ENCODE assay signal across 16 mouse cellular contexts in the genomic region with DNA sequence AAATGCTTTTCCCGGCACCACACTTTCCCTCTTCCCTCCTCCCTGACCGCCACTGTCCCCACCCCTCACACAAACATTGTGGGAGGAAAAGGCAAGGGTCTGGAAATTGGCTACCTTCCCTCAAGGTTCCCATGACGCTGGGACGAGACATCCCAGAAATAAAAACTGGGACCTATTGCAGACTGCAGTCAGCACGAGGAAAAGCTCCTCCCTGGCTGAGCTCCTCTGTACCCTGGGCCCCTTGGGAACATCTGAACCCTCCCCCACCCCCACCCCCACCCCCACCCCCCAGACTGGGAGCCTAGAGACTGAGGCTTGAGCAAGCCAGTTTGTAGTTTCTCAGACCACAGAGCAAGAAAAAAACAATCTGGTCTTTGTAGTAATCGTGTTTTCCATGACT.
DNase-seq lines count a peak whose midpoint lies in the region; ATAC-seq and TF ChIP-seq lines count a peak whose summit lies in the region.
"Had no signal": no experiment of that assay in that cellular context is flagged by ENCODE, and none has a peak within 500 bp of the region (broad histone marks: within the 10 kb centered on the region; RNA-seq: fewer than 3 reads in every experiment).

No protein-coding gene starts in this region.

- peak overlapping the region; percentile 23; the same call in 1 of the 2 replicates for H3K4me2 ChIP-seq in kidney, embryonic 15.5 days
- H3K4me2 ChIP-seq in midbrain, embryonic 14.5 days (ENCODE audit: low read length), result no peak overlapping the region
- no peak overlapping the region for H3K4me2 ChIP-seq in midbrain, embryonic 11.5 days
- no peak overlapping the region for H3K4me2 ChIP-seq in limb, embryonic 14.5 days (replicated peaks; ENCODE audit: low read depth, low read length, severe bottlenecking)
- H3K4me2 ChIP-seq: embryonic facial prominence, embryonic 12.5 days; forebrain, embryonic 13.5 days had no signal

- H3K27me3 ChIP-seq in kidney, embryonic 15.5 days, result no peaks in the 10 kb centered on the region
- H3K27me3 ChIP-seq in midbrain, embryonic 14.5 days (ENCODE audit: control insufficient read depth, insufficient read depth, low read length), result no peaks in the 10 kb centered on the region
- H3K27me3 ChIP-seq in midbrain, embryonic 11.5 days (ENCODE audit: control insufficient read depth, insufficient read depth, low read length), result no peaks in the 10 kb centered on the region
- no peaks in the 10 kb centered on the region for H3K27me3 ChIP-seq in limb, embryonic 14.5 days (ENCODE audit: control insufficient read depth, insufficient read depth, low read length)
- H3K27me3 ChIP-seq: embryonic facial prominence, embryonic 12.5 days; forebrain, embryonic 13.5 days had no signal

- WGBS in kidney, embryonic 15.5 days, result 5% methylated on average over 6 of the region's 6 CpGs
- WGBS in midbrain, embryonic 14.5 days, result 15% methylated on average over 6 of the region's 6 CpGs
- WGBS in midbrain, embryonic 11.5 days, result 20% methylated on average over 6 of the region's 6 CpGs
- 12% methylated on average over 6 of the region's 6 CpGs for WGBS in limb, embryonic 14.5 days

- H3K4me3 ChIP-seq in kidney, embryonic 15.5 days (replicated peaks), result no peak overlapping the region
- H3K4me3 ChIP-seq in midbrain, embryonic 14.5 days (replicated peaks; ENCODE audit: low read depth, low read length), result no peak overlapping the region
- H3K4me3 ChIP-seq in midbrain, embryonic 11.5 days (ENCODE audit: low read depth, low read length), result no peak overlapping the region
- no peak overlapping the region for H3K4me3 ChIP-seq in limb, embryonic 14.5 days (replicated peaks; ENCODE audit: low read length)
- H3K4me3 ChIP-seq: embryonic facial prominence, embryonic 12.5 days; forebrain, embryonic 13.5 days had no signal

- TF ChIP-seq POLR2A in limb, embryonic 14.5 days (IDR thresholded peaks at IDR 0.05; ENCODE audit: borderline replicate concordance, extremely low read depth, insufficient read depth, insufficient read length), result no peak

- H3K36me3 ChIP-seq in kidney, embryonic 15.5 days, result no peaks in the 10 kb centered on the region
- H3K36me3 ChIP-seq in midbrain, embryonic 14.5 days (ENCODE audit: control insufficient read depth, insufficient read depth, low read length), result no peaks in the 10 kb centered on the region
- no peaks in the 10 kb centered on the region for H3K36me3 ChIP-seq in midbrain, embryonic 11.5 days (ENCODE audit: control insufficient read depth, insufficient read depth, low read length)
- H3K36me3 ChIP-seq in limb, embryonic 14.5 days (ENCODE audit: control insufficient read depth, insufficient read depth, low read length), result no peaks in the 10 kb centered on the region
- H3K36me3 ChIP-seq: embryonic facial prominence, embryonic 12.5 days had no signal

- no peak overlapping the region for H3K9ac ChIP-seq in kidney, embryonic 15.5 days
- no peak overlapping the region for H3K9ac ChIP-seq in midbrain, embryonic 14.5 days (replicated peaks; ENCODE audit: low read length)
- H3K9ac ChIP-seq in midbrain, embryonic 11.5 days (ENCODE audit: low read length), result no peak overlapping the region
- no peak overlapping the region for H3K9ac ChIP-seq in limb, embryonic 14.5 days (ENCODE audit: low read depth, low read length, severe bottlenecking)
- H3K9ac ChIP-seq: embryonic facial prominence, embryonic 12.5 days; forebrain, embryonic 13.5 days had no signal

- DNase-seq in kidney, adult 18-20 months, result no peak
- no peak for DNase-seq in midbrain, embryonic 14.5 days
- no peak for DNase-seq in midbrain, embryonic 11.5 days (ENCODE audit: low spot score, missing footprints)
- no peak for DNase-seq in limb, embryonic 14.5 days (ENCODE audit: low spot score)
- DNase-seq in left cerebral cortex, postnatal 4 days, result no peak
- DNase-seq in MN1 (ENCODE audit: low spot score), result no peak
- DNase-seq: adrenal gland, postnatal 25 days; cerebellum, postnatal 36 days; gastrocnemius, postnatal 10 days; heart, postnatal 14 days; kidney, postnatal 10 days; layer of hippocampus, adult 9-11 months; right cerebral cortex, postnatal 25 days had no signal

- 0 out of 2 replicates have a peak overlapping the region, but pooled peaks have one; percentile 6 for H3K27ac ChIP-seq in kidney, embryonic 15.5 days
- H3K27ac ChIP-seq in midbrain, embryonic 14.5 days (replicated peaks; ENCODE audit: low read depth, low read length), result 0 out of 2 replicates have a peak overlapping the region, but pooled peaks have one; percentile 20
- no peak overlapping the region for H3K27ac ChIP-seq in midbrain, embryonic 11.5 days (ENCODE audit: low read depth, low read length)
- H3K27ac ChIP-seq in limb, embryonic 14.5 days (replicated peaks; ENCODE audit: low read depth, low read length), result no peak overlapping the region
- H3K27ac ChIP-seq: embryonic facial prominence, embryonic 12.5 days; forebrain, embryonic 13.5 days had no signal

- H3K4me1 ChIP-seq in kidney, embryonic 15.5 days, result peaks cover 34% of the 10 kb centered on the region
- H3K4me1 ChIP-seq in midbrain, embryonic 14.5 days (ENCODE audit: control insufficient read depth, insufficient read depth, low read length), result peaks cover 11% of the 10 kb centered on the region; the same call in 1 of the 2 replicates
- H3K4me1 ChIP-seq in midbrain, embryonic 11.5 days (ENCODE audit: control insufficient read depth, insufficient read depth, low read length), result peaks cover 4% of the 10 kb centered on the region
- peaks cover 16% of the 10 kb centered on the region for H3K4me1 ChIP-seq in limb, embryonic 14.5 days (ENCODE audit: control insufficient read depth, insufficient read depth, low read length)

- no peak for ATAC-seq in kidney, embryonic 15.5 days (replicated peaks; ENCODE audit: low FRiP score)
- ATAC-seq in midbrain, embryonic 14.5 days (ENCODE audit: low FRiP score, low TSS enrichment), result no peak
- ATAC-seq in midbrain, embryonic 11.5 days (ENCODE audit: low FRiP score), result no peak
- ATAC-seq in limb, embryonic 14.5 days (ENCODE audit: low FRiP score, low read depth), result peak; percentile 50; the same call in 1 of the 2 replicates
- ATAC-seq: forebrain, embryonic 13.5 days had no signal

- intact Hi-C loops in left cerebral cortex, postnatal 4 days (cut with DNase I), result no loop called here

- H3K9me3 ChIP-seq in kidney, embryonic 15.5 days (replicated peaks), result no peaks in the 10 kb centered on the region
- no peaks in the 10 kb centered on the region for H3K9me3 ChIP-seq in midbrain, embryonic 14.5 days (ENCODE audit: control insufficient read depth, low read length)
- no peaks in the 10 kb centered on the region for H3K9me3 ChIP-seq in midbrain, embryonic 11.5 days (ENCODE audit: control insufficient read depth, low read length)
- H3K9me3 ChIP-seq in limb, embryonic 14.5 days (ENCODE audit: control insufficient read depth, low read length), result no peaks in the 10 kb centered on the region
- H3K9me3 ChIP-seq: embryonic facial prominence, embryonic 12.5 days; forebrain, embryonic 13.5 days had no signal

Comparison
In these comparisons a context has a peak if more than half of its experiments do, and no peak if none do; other contexts are left out.
1. H3K27ac ChIP-seq: peak in kidney, embryonic 15.5 days (single experiment) and midbrain, embryonic 14.5 days (single experiment); none in midbrain, embryonic 11.5 days (single experiment) and limb, embryonic 14.5 days (single experiment).